Mouse (Mus musculus): Measurements from ENCODE around the gene Chst4. TPM values are rescaled to one million over a fixed set of nuclear protein-coding genes. Genes with fewer than 3 reads are reported as not detected.
"Not testable (repeated sequence)": the region's sequence is repeated elsewhere in the genome, so short reads cannot be mapped to it uniquely, and the experiment has no call there.

The Chst4 gene
- polyA plus RNA-seq, 1 experiment from 2014 or later = not detected

DNA sequence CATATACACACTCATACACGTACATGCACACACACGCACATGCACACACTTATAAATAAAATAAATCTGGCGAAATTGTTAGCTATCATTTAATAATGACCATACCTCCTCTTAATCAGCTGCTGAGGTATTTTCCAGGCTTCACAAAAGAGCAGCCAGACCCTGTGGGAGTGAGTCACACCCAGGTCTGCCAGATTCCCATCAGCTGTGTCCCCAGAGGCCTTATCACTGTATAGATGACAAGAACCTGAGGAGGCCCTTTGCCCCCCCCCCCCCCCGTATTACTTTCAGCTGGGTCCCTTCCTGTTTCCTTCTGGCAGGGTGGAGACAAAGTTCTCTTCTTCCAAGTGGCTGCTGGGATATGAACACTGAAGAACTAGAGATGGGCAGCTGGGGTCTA, 969 bp upstream of the Chst4 start:
- 0 out of 2 replicates have a peak, but pooled peaks cover 6% of the 10 kb centered on the region for H3K4me1 ChIP-seq
- H3K27me3 ChIP-seq = no peaks in the 10 kb centered on the region
- H3K27ac ChIP-seq = no peak overlapping the region
- no peak overlapping the region for H3K4me3 ChIP-seq
- H3K36me3 ChIP-seq (ENCODE audit: poor library complexity, severe bottlenecking) = no peaks in the 10 kb centered on the region
- no peak overlapping the region for H3K4me2 ChIP-seq
- no peak for ATAC-seq
- H3K9me3 ChIP-seq (replicated peaks) = no peaks in the 10 kb centered on the region
- H3K9ac ChIP-seq = no peak overlapping the region
- WGBS = 85% methylated on average over 4 of the region's 4 CpGs

DNA sequence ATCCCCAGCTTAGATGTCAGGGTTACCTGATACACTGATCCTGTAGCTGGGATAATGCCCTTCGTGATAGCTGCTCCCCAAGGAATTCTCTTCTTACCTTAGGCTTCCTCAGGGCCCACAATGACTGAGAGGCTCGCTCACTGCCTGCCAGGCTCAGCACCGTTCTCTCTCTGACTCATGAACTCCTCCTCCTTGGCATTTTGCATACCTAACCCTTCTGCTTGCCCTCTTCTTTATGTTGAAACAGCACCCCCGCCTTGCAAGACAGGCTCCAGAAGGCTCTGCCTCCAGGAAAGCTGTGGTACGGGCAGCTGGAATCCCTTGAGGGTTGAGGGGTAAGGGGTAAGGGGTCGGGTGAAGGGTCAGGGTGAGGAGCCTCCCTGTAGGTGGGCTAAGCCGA, 324 bp downstream of the Chst4 start:
- Histone ChIP-seq H3K9ac (no peak overlapping the region), H3K4me2 (no peak overlapping the region), H3K27me3 (no peaks in the 10 kb centered on the region), H3K9me3 (replicated peaks) (no peaks in the 10 kb centered on the region), H3K4me1 (peaks cover 8% of the 10 kb centered on the region), H3K36me3 (ENCODE audit: poor library complexity, severe bottlenecking) (no peaks in the 10 kb centered on the region), H3K4me3 (no peak overlapping the region), H3K27ac (no peak overlapping the region)
- ATAC-seq = no peak
- 51% methylated on average over 7 of the region's 7 CpGs for WGBS

DNA sequence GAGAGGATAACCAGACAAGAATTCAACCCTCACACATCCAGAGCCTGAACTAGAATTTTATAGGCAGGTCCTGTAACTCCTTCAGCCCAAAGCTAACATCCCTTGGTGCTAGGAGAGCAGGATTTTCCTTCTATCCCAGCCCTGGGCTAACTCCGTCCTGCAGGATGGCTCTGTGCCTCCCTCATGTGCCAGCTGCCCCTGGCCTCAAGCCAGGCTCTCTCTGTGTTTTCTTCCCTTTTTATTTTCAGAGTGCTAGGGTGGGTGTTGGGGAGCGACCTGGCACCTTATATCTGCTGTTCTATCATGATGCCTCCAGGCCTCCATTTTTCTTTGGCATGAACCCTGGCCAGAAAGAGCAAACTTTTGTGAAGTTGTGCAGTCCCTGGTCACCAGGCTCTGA, 3.4 kb downstream of the Chst4 start:
- H3K9ac ChIP-seq = no peak overlapping the region
- 54% methylated on average over 2 of the region's 2 CpGs for WGBS
- H3K4me2 ChIP-seq = no peak overlapping the region
- H3K9me3 ChIP-seq (replicated peaks) = no peaks in the 10 kb centered on the region
- no peak for ATAC-seq
- H3K27me3 ChIP-seq = no peaks in the 10 kb centered on the region
- peaks cover 13% of the 10 kb centered on the region for H3K4me1 ChIP-seq
- H3K4me3 ChIP-seq = no peak overlapping the region
- H3K27ac ChIP-seq = no peak overlapping the region
- no peaks in the 10 kb centered on the region for H3K36me3 ChIP-seq (ENCODE audit: poor library complexity, severe bottlenecking)

DNA sequence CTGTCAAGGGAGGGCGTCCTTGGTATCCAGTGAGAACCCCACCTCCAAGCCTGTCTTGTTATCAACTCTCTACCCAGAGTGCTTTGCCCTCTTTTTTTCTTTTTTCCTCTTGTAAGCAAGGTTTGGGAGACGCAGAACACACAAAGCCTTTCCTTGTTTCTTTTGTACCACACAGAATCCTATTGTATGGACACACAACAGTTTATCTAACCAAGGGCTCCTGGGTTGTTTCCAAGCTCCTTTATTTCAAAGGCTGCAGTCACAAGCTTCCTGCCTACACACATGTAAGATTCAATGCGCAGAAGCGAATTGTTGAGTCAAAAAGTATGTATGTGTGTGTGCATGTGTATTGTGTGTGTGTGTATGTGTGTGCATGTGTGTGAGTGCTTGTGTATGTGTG, 5.2 kb downstream of the Chst4 start:
- Histone ChIP-seq H3K27me3 (no peaks in the 10 kb centered on the region), H3K4me1 (peaks cover 13% of the 10 kb centered on the region), H3K9ac (no peak overlapping the region), H3K36me3 (ENCODE audit: poor library complexity, severe bottlenecking) (no peaks in the 10 kb centered on the region), H3K27ac (no peak overlapping the region), H3K4me2 (no peak overlapping the region), H3K9me3 (replicated peaks) (no peaks in the 10 kb centered on the region), H3K4me3 (no peak overlapping the region)
- 51% methylated on average over 4 of the region's 4 CpGs for WGBS
- ATAC-seq = no peak

DNA sequence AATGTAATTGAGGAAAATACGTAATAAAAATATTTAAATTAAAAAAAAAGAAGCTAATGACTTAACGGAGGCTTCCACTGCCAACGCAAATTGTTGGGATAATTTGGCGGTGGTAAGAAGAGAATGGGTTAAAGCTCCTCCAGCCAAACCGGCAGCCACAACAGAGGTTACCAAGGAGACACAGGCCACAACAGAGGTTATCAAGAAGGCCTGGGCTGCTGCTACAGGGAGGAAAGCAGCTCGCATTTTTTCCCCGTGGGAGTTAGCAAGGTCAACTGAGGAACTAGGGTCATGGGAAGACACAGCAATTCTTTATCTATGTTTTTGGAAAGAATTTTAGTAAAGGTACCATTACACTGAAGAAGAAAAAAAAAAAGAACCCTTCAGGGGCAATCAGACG, 5.8 kb downstream of the Chst4 start:
- 27% methylated on average over 8 of the region's 8 CpGs for WGBS
- H3K9ac ChIP-seq; H3K27me3 ChIP-seq; H3K9me3 ChIP-seq (replicated peaks); H3K27ac ChIP-seq; ATAC-seq; H3K4me2 ChIP-seq; H3K4me3 ChIP-seq; H3K36me3 ChIP-seq (ENCODE audit: poor library complexity, severe bottlenecking): not testable (repeated sequence)
- peaks cover 13% of the 10 kb centered on the region for H3K4me1 ChIP-seq

DNA sequence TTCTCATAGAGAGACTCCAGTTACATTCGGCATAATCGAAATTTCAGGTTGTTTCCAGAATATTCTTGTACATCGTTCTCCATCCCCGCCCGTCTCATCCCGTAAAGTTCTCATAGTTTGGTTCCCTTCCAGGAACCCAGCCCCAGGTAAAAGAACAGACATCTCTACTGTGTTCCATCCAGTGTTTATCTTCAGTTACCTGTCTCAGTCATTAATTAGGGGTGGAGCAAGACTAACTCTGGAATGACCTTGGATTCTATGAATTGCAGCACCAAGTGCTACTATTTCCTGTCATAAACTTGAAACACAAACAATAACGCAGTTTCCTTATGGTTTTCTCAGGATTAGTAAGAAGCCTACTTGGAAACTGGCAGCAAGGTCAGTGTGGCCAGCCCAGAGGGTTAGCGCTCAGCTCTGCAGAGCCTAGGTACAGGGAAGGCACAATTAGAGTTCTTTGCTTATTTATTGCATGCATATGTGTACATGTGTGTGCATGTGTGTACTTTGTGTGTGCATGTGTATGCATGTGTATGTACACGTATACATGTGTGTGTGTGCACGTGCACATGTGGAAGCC, 16.7 kb downstream of the Chst4 start:
- Histone ChIP-seq H3K36me3 (ENCODE audit: poor library complexity, severe bottlenecking) (no peaks in the 10 kb centered on the region), H3K9ac (no peak overlapping the region), H3K4me1 (no peaks in the 10 kb centered on the region), H3K27ac (no peak overlapping the region), H3K4me3 (no peak overlapping the region), H3K9me3 (replicated peaks) (no peaks in the 10 kb centered on the region), H3K27me3 (no peaks in the 10 kb centered on the region), H3K4me2 (no peak overlapping the region)
- 92% methylated on average over 10 of the region's 10 CpGs for WGBS
- no peak for ATAC-seq

DNA sequence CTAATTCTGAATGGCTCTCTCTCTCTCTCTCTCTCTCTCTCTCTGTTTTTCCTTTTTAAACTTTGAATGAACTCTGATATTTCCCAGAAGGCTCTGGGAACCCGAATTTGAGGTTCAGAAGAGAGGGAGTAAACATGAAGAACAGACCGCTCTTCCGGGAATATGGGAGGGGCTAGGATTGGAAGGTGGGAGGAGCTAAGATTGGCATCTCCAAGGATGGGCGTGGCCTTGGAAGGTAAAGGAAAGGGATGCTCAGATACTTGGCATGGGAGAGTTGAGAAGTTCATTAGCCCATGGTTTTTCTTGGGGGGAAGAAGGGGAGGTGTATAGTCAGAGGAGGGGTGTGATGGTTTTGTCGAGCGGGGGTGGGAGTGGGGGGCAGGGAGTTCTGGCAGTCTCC, 17.5 kb downstream of the Chst4 start:
- no peak for ATAC-seq
- no peaks in the 10 kb centered on the region for H3K36me3 ChIP-seq (ENCODE audit: poor library complexity, severe bottlenecking)
- H3K9ac ChIP-seq = no peak overlapping the region
- no peak overlapping the region for H3K4me3 ChIP-seq
- H3K4me1 ChIP-seq = no peaks in the 10 kb centered on the region
- no peak overlapping the region for H3K4me2 ChIP-seq
- no peaks in the 10 kb centered on the region for H3K9me3 ChIP-seq (replicated peaks)
- WGBS = 69% methylated on average over 6 of the region's 6 CpGs
- H3K27ac ChIP-seq = no peak overlapping the region
- no peaks in the 10 kb centered on the region for H3K27me3 ChIP-seq

DNA sequence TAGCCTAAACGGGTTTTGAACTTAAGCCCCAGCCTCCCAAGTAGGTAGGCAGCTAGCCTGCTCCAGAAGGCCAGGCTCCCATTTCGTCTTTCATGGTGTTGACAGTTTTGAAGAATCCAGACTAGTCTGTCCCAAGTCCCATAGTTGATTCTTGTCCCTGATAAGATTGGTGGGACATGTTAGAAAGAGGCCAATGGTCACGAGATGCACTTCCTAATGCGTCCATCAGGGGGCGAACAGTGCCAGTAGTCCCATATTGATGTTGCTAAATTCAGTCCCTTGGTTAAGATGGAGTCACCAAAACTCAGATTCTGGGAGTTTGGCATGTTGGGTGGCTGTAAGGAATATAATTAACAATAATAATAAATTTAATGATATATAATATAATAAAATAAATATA, 28.7 kb downstream of the Chst4 start:
- no peaks in the 10 kb centered on the region for H3K9me3 ChIP-seq (replicated peaks)
- 36% methylated on average over 5 of the region's 5 CpGs for WGBS
- H3K27me3 ChIP-seq = no peaks in the 10 kb centered on the region
- H3K36me3 ChIP-seq (ENCODE audit: poor library complexity, severe bottlenecking) = no peaks in the 10 kb centered on the region
- ATAC-seq = no peak
- no peak overlapping the region for H3K4me3 ChIP-seq
- no peak overlapping the region for H3K4me2 ChIP-seq
- H3K4me1 ChIP-seq = peaks cover 10% of the 10 kb centered on the region
- no peak overlapping the region for H3K27ac ChIP-seq
- H3K9ac ChIP-seq = no peak overlapping the region

DNA sequence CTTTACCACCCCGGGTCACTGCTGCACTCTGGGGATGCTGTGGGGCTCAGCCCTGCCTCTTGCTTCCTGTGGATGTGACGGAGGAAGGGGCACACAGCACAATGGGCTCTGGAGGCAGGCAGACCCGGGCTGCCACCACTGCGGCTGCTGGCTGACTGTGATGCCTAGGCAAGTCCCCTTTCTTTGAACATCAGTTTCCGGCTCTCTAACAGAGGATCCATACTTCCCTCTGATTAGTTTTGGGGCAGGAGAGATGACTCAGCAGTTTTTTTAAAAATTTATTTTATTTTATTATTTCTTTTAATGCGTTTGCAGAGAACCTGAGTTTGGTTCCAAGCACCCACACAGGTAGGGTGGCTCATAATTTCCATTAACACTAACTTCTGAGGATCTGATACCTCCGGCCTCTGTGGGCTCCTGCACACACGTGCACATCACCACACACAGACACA, 30.5 kb downstream of the Chst4 start:
- H3K27ac ChIP-seq = no peak overlapping the region
- H3K36me3 ChIP-seq (ENCODE audit: poor library complexity, severe bottlenecking) = no peaks in the 10 kb centered on the region
- WGBS = 66% methylated on average over 8 of the region's 8 CpGs
- H3K4me1 ChIP-seq = peaks cover 7% of the 10 kb centered on the region
- H3K27me3 ChIP-seq = no peaks in the 10 kb centered on the region
- H3K4me3 ChIP-seq = no peak overlapping the region
- H3K4me2 ChIP-seq = no peak overlapping the region
- no peak for ATAC-seq
- no peaks in the 10 kb centered on the region for H3K9me3 ChIP-seq (replicated peaks)
- no peak overlapping the region for H3K9ac ChIP-seq

DNA sequence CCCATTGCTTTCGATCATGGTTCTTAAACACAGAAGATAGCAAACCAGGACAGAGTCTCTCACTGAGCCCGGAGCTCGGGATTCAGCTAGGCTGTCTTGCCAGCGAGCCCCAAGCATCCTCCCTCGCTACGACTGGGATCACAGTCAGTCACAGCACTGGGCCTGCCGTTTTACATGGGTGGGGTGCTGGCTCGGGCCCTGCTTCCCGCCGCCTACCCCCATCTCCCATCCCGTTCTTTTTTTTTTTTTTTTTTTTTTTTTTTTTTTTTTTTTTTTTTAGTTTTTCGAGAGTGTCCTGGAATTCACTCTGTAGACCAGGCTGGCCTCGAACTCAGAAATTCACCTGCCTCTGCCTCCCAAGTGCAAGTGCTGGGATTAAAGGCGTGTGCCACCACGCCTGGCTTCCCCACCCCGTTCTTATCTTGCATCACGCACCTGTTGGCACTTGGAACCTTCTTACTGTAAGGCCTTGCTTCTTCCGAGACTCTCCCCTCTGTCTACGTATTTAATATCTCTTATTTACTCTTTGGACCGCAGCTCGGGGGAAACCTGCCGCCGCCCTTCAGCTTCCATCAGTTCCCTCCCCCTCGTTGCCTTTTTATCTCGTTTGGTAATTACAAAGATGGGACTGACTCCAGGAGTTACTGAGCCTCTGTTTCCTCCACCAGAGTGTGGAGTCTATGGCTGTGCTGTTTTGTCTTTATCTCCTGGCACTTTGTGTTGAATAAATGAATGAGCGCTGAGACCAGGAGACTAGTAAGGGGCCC, 31.1 kb downstream of the Chst4 start:
- Histone ChIP-seq H3K4me2 (no peak overlapping the region), H3K9me3 (replicated peaks) (no peaks in the 10 kb centered on the region), H3K4me1 (peaks cover 7% of the 10 kb centered on the region), H3K27me3 (no peaks in the 10 kb centered on the region), H3K27ac (no peak overlapping the region), H3K9ac (no peak overlapping the region), H3K4me3 (no peak overlapping the region), H3K36me3 (ENCODE audit: poor library complexity, severe bottlenecking) (no peaks in the 10 kb centered on the region)
- whole genome bisulfite sequencing = 87% methylated on average over 24 of the region's 26 CpGs
- ATAC-seq = no peak

DNA sequence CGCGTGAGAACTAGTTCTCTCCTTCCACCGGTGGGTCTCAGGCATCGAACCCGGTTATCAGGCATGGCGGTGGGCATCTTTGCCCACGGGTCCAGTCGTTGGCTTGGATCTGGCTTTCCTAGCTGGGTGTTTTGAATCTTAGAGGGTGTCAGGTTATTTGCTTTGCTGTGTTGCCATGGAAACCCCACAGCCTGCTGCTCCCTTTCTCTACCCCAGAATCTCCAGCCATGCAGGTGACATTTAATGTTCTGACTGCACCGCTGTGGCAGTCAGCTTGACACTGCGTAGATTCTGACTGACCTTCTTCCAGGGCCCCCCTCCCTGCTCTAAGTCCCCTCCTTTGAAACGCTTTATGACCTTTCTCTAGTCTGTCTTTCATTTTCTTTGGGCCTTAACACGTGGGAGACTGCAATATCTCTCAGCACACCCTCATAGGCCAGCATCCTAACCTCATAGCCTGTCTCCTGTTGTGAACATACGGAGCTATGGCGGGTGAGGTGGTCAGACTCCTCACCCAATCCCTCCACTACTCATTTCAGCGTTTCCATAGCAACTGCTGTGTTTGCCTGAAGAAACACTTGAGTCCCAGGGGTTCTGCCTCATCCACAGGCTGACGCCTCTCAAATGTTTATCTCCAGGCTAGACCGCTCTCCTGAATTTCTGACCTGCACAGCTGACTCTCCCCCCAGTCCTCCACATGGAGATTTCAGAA, 33.1 kb downstream of the Chst4 start:
- no peak overlapping the region for H3K9ac ChIP-seq

DNA sequence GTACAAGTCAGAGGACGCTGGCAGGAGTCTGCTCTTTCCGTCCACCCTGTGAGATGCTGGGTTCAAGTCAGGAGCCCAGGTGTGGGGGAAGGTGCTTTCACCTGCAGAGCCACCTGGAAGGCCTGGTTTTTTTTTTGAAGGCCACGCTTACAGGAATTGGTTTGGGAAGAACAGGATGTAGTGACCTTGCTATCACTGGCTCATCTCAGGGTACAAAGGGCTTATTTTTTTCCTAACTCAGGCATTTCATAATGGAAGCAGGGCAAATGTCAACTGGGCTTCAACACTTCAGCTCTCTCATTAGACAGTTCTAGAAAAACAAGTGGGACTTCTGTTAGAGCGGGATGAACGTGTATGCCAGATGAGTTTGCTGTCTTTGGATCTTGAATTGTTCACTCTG, 35.2 kb downstream of the Chst4 start:
- H3K27ac ChIP-seq = no peak overlapping the region
- no peaks in the 10 kb centered on the region for H3K36me3 ChIP-seq (ENCODE audit: poor library complexity, severe bottlenecking)
- H3K27me3 ChIP-seq = no peaks in the 10 kb centered on the region
- H3K4me3 ChIP-seq = no peak overlapping the region
- ATAC-seq = no peak
- WGBS = 87% methylated on average over 5 of the region's 5 CpGs
- no peaks in the 10 kb centered on the region for H3K9me3 ChIP-seq (replicated peaks)
- no peak overlapping the region for H3K9ac ChIP-seq
- peaks cover 7% of the 10 kb centered on the region for H3K4me1 ChIP-seq
- H3K4me2 ChIP-seq = no peak overlapping the region

More for the DNA sequence above, 33.1 kb downstream of the Chst4 start:
- H3K36me3 ChIP-seq (ENCODE audit: poor library complexity, severe bottlenecking) = no peaks in the 10 kb centered on the region
- H3K4me3 ChIP-seq = no peak overlapping the region
- WGBS = 61% methylated on average over 17 of the region's 17 CpGs
- no peaks in the 10 kb centered on the region for H3K27me3 ChIP-seq
- H3K4me1 ChIP-seq = peaks cover 7% of the 10 kb centered on the region
- H3K27ac ChIP-seq = no peak overlapping the region
- ATAC-seq = peak; percentile 27; the same call in 1 of the 2 replicates
- no peak overlapping the region for H3K4me2 ChIP-seq
- H3K9me3 ChIP-seq (replicated peaks) = no peaks in the 10 kb centered on the region
